Mouse (Mus musculus) ES-E14 (cell line): Measurements from ENCODE around the gene Omp. TPM values are rescaled to one million over a fixed set of nuclear protein-coding genes. Genes with fewer than 3 reads are reported as not detected.

ENCODE experiments used
- DNase-seq: peaks from one replicate; pipeline ENCODE4 v3.0.0-alpha.2; 2013; ENCODE audit warnings: low read depth, low spot score
- H3K27ac ChIP-seq: 2 replicates; pipeline ENCODE4 v1.5.1; 2012; ENCODE audit warnings: low read depth, mild to moderate bottlenecking, low read length, moderate library complexity, mixed read lengths; ENCODE audit not compliant: poor library complexity, insufficient read depth, severe bottlenecking
- H3K36me3 ChIP-seq: 2 replicates; pipeline ENCODE4 v1.6.1; 2012; ENCODE audit warnings: mild to moderate bottlenecking, low read length, moderate library complexity, mixed read lengths; ENCODE audit not compliant: control insufficient read depth, poor library complexity, insufficient read depth, severe bottlenecking
- H3K4me1 ChIP-seq, 2 experiments: fragments of 150-350 bp in 1 of 2; sonication (generic) in 1 of 2; 2 replicates each; pipeline ENCODE4 v1.6.1; 2012; ENCODE audit warnings: low read length in 2 of 2, mild to moderate bottlenecking in 1 of 2, mixed read lengths in 1 of 2; ENCODE audit not compliant: control insufficient read depth in 2 of 2, insufficient read depth in 2 of 2, poor library complexity in 1 of 2
- H3K4me3 ChIP-seq, 2 experiments: fragments of 150-350 bp in 1 of 2; sonication (generic) in 1 of 2; 2 replicates each; pipeline ENCODE4 v1.5.1; 2012; ENCODE audit warnings: low read length in 2 of 2, low read depth in 1 of 2, mild to moderate bottlenecking in 1 of 2, mixed read lengths in 1 of 2; ENCODE audit not compliant: insufficient read depth in 1 of 2, poor library complexity in 1 of 2, severe bottlenecking in 1 of 2
- H3K9ac ChIP-seq: 2 replicates; pipeline ENCODE4 v1.6.1; 2012; ENCODE audit warnings: low read depth, mild to moderate bottlenecking, low read length, mixed read lengths; ENCODE audit not compliant: poor library complexity, insufficient read depth, severe bottlenecking
- H3K9me3 ChIP-seq: fragments of 150-350 bp; sonication (generic); 2 replicates; pipeline ENCODE4 v1.6.1; 2012; ENCODE audit warnings: low read depth, mild to moderate bottlenecking, low read length; ENCODE audit not compliant: control insufficient read depth, insufficient read depth
- CHD2 ChIP-seq: IDR thresholded peaks from 2 replicates; pipeline ENCODE4 v1.6.1; 2014; ENCODE audit warnings: mild to moderate bottlenecking, low read depth, low read length, inconsistent platforms
- HCFC1 ChIP-seq: IDR thresholded peaks from 2 replicates; pipeline ENCODE4 v1.6.1; 2012; ENCODE audit warnings: low read length, inconsistent platforms, borderline replicate concordance; ENCODE audit not compliant: insufficient read depth
- MAFK ChIP-seq: IDR thresholded peaks from 2 replicates; pipeline ENCODE4 v1.6.1; 2014; ENCODE audit warnings: mild to moderate bottlenecking, low read depth, low read length, inconsistent platforms; ENCODE audit not compliant: insufficient read depth
- ZC3H11A ChIP-seq: IDR thresholded peaks from 2 replicates; pipeline ENCODE4 v1.6.1; 2012; ENCODE audit warnings: low read depth, mild to moderate bottlenecking, inconsistent platforms, low read length, borderline replicate concordance
- ZNF384 ChIP-seq: IDR thresholded peaks from 2 replicates; pipeline ENCODE4 v1.6.1; 2012; ENCODE audit warnings: low read depth, low read length, inconsistent platforms
- in situ Hi-C, 2 experiments: fragments of 600-800 bp; cut with MboI; formaldehyde crosslinking; loops; one replicate each; pipeline ENCODE4 v1.15.1; 2025; ENCODE audit warnings: low sequenced_read_pairs in 2 of 2, inconsistent platforms in 1 of 2; ENCODE audit not compliant: unreplicated experiment in 2 of 2
- total RNA-seq: library from RNA; depleted of rRNA; stranded (reverse); fragments of 300-350 nt; gene quantifications from 2 replicates; pipeline ENCODE4 v1.2.3, GENCODE M21; 2012

The Omp gene
- total RNA-seq, 1 experiment = 1.4 TPM

DNA sequence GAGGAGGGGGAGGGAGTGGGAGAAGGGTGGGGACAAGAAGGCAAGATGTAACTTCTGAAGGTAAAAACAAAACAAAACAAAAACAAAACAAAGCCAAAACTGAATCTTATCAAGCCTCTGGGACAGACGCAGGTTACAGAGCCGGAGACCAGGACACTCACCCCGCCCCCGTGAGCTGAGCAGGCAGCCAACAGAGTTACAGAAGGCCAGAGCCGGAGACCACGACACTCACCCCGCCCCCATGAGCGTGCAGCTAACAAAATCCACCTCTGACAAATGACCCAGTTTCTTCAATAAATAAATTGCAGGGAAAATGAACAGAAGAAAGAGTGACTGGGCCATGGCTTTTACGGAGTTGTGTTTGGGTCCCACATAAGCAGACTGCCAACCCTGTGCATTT is 6.1 kb downstream of the Omp start:
- Histone ChIP-seq H3K4me1 (peaks cover 0 to 4% of the 10 kb centered on the region in 2 experiments; a peak in 1 of 4 replicates), H3K9me3 (no peaks in the 10 kb centered on the region), H3K36me3 (no peaks in the 10 kb centered on the region; the same call in 1 of the 2 replicates), H3K27ac (no peak overlapping the region), H3K4me3 (no peak overlapping the region), H3K9ac (no peak overlapping the region)
- in situ Hi-C loops = no loop called here
- no peak for DNase-seq
- TF ChIP-seq CHD2 (no peak), ZNF384 (no peak), MAFK (no peak), HCFC1 (no peak)

DNA sequence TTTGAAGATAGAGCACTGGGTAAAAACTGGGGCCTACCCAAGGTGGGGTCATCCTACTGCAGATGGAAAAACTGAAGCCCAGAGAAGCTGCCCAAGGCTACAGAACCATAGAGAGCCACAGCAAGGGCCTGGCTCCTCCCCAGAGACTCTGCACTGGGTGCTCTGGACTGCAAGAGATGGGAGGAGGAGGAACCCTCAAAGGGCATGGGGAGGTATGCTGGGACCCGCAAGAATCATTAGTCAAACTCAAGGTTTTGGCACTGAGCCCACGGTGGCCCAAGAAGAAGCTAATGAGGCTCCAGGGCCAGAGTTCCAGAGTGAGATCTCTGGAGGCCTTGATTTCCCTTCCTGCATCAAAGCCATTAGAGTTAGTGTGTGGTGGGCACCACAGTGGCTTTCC is 7.3 kb downstream of the Omp start:
- in situ Hi-C loops = no loop called here
- Histone ChIP-seq H3K4me1 (peaks cover 0 to 4% of the 10 kb centered on the region in 2 experiments; a peak in 1 of 4 replicates), H3K9me3 (no peaks in the 10 kb centered on the region), H3K27ac (no peak overlapping the region), H3K9ac (no peak overlapping the region), H3K36me3 (no peaks in the 10 kb centered on the region; the same call in 1 of the 2 replicates), H3K4me3 (no peak overlapping the region)
- no peak for DNase-seq
- TF ChIP-seq ZC3H11A (no peak), MAFK (no peak), ZNF384 (no peak), CHD2 (no peak), HCFC1 (no peak)

DNA sequence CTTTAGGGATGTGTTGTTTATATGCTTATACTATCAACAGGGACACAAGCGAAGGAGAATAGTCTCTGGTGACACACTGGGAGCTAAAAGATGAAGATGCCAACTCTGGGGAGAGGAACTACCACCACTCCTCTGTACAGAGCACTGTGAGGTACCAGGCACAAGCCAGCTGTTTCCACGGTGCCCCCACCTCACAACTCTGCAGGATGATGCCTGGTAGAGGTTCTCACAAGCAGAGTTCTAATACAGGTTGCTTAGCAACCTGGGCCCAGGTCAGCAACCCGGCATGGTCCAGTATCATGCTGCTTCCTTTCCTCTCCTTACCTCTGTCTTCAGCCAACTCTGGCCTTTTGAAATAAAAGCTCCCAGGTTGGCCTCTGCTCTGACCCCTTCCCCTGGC is 7.7 kb downstream of the Omp start:
- no peak for TF ChIP-seq MAFK
- no peak for TF ChIP-seq ZC3H11A
- no peak for TF ChIP-seq ZNF384
- TF ChIP-seq HCFC1 = no peak
- no peak for TF ChIP-seq CHD2
- in situ Hi-C loops = no loop called here
- no peak overlapping the region for H3K27ac ChIP-seq
- no peak overlapping the region for H3K4me3 ChIP-seq
- DNase-seq = no peak
- no peak overlapping the region for H3K9ac ChIP-seq
- H3K9me3 ChIP-seq = no peaks in the 10 kb centered on the region
- no peaks in the 10 kb centered on the region; the same call in 1 of the 2 replicates for H3K36me3 ChIP-seq
- peaks cover 0 to 4% of the 10 kb centered on the region in 2 experiments; a peak in 1 of 4 replicates for H3K4me1 ChIP-seq

DNA sequence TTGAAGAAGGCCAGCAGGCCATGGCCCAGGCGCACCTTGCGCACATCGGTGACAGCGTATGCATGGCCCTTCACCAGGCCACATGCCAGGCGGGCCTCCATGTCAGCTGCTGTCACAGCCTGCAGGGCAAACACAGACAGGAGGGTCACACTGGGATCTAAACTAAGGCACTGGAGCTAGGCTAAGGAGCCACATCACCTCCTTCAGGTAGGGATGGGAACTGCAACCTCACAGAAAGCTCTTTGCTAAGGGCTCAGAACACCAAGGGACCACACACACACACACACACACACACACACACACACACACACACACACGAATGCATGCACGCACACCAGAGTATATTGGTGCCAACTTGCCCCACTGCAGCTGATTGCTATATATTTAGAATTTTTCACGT is 13.6 kb downstream of the Omp start:
- Histone ChIP-seq H3K9ac (no peak overlapping the region), H3K4me1 (no peaks in the 10 kb centered on the region), H3K4me3 (no peak overlapping the region), H3K36me3 (peaks cover 6% of the 10 kb centered on the region; the same call in 1 of the 2 replicates), H3K9me3 (no peaks in the 10 kb centered on the region), H3K27ac (no peak overlapping the region)
- in situ Hi-C loops = no loop called here
- TF ChIP-seq MAFK = no peak
- TF ChIP-seq ZNF384 = no peak
- TF ChIP-seq CHD2 = no peak
- no peak for TF ChIP-seq ZC3H11A
- TF ChIP-seq HCFC1 = no peak
- peak; percentile 36 for DNase-seq

DNA sequence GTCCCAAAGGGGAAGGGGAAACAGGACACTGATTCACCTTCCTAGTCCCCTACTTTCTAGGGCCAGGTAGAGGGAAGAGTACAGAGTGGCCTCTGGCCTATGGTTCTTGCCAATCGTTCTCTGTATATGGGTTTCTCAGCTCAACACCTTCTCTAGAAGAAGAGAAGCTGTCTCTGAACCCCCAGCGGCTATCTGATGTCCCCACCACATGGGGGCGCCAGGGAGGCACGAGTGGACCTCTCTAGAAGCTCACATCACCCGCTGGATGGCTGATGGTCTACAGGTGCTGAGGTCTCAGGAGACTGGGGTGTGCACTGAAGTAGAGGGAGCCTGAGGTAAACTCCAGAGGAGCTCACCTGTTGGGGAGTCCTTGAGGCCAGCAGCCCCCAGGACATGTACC is 19.8 kb downstream of the Omp start:
- peak; percentile 56 for DNase-seq
- Histone ChIP-seq H3K27ac (no peak overlapping the region), H3K4me3 (no peak overlapping the region), H3K36me3 (peaks cover 10% of the 10 kb centered on the region; the same call in 1 of the 2 replicates), H3K9me3 (no peaks in the 10 kb centered on the region), H3K4me1 (peaks cover 0 to under 1% of the 10 kb centered on the region in 2 experiments; a peak in 1 of 4 replicates), H3K9ac (no peak overlapping the region)
- TF ChIP-seq HCFC1 (no peak), ZC3H11A (no peak), MAFK (no peak), CHD2 (no peak), ZNF384 (no peak)
- in situ Hi-C loops = no loop called here
